Mouse (Mus musculus) MEL (cell line): ENCODE results near the gene Tm9sf1. TPM values are rescaled to one million over a fixed set of nuclear protein-coding genes. Genes with fewer than 3 reads are reported as not detected.

Experiments used
- DNase-seq: peaks from one replicate; pipeline ENCODE4 v3.0.0; 2011; ENCODE audit warnings: low read depth, low spot score
- H3K27ac ChIP-seq: 2 replicates; pipeline ENCODE4 v1.5.1; 2012; ENCODE audit warnings: low read depth, mild to moderate bottlenecking, control low read depth, low read length, moderate library complexity; ENCODE audit not compliant: control insufficient read depth
- H3K27me3 ChIP-seq, 2 experiments: fragments of 150-350 bp in 1 of 2; sonication (generic) in 1 of 2; 2 replicates each; pipeline ENCODE4 v1.6.1; 2012; ENCODE audit warnings: low read length in 2 of 2, mild to moderate bottlenecking in 2 of 2, improper control_type of control experiment in 1 of 2, moderate library complexity in 1 of 2; ENCODE audit not compliant: insufficient read depth in 2 of 2, control insufficient read depth in 1 of 2
- H3K36me3 ChIP-seq, 2 experiments: 2 replicates each; pipeline ENCODE4 v1.6.1; 2012 to 2014; ENCODE audit warnings: low read length in 2 of 2, improper control_type of control experiment in 1 of 2, inconsistent platforms in 1 of 2, mild to moderate bottlenecking in 1 of 2; ENCODE audit not compliant: insufficient read depth in 2 of 2, control insufficient read depth in 1 of 2
- H3K4me1 ChIP-seq, 2 experiments: fragments of 150-350 bp in 1 of 2; sonication (generic) in 1 of 2; 2 replicates each; pipeline ENCODE4 v1.6.1; 2012; ENCODE audit warnings: low read length in 2 of 2, improper control_type of control experiment in 1 of 2, mild to moderate bottlenecking in 1 of 2; ENCODE audit not compliant: insufficient read depth in 2 of 2, control insufficient read depth in 1 of 2
- H3K4me3 ChIP-seq, 2 experiments: fragments of 150-350 bp in 1 of 2; sonication (generic) in 1 of 2; 2 replicates each; pipeline ENCODE4 v1.5.1; 2012; ENCODE audit warnings: low read depth in 2 of 2, low read length in 2 of 2, mild to moderate bottlenecking in 2 of 2, moderate library complexity in 2 of 2, control low read depth in 1 of 2, improper control_type of control experiment in 1 of 2; ENCODE audit not compliant: control insufficient read depth in 1 of 2, insufficient read depth in 1 of 2
- H3K79me2 ChIP-seq: 2 replicates; pipeline ENCODE4 v1.6.1; 2012; ENCODE audit warnings: mild to moderate bottlenecking, low read length, moderate library complexity; ENCODE audit not compliant: control insufficient read depth, poor library complexity, insufficient read depth
- H3K9ac ChIP-seq: 2 replicates; pipeline ENCODE4 v1.6.1; 2012; ENCODE audit warnings: low read depth, mild to moderate bottlenecking, control low read depth, low read length, moderate library complexity; ENCODE audit not compliant: control insufficient read depth, poor library complexity, severe bottlenecking
- H3K9me3 ChIP-seq: fragments of 150-350 bp; sonication (generic); replicated peaks from 2 replicates; pipeline ENCODE4 v1.6.1; 2012; ENCODE audit warnings: mild to moderate bottlenecking, low read length, improper control_type of control experiment, moderate library complexity; ENCODE audit not compliant: insufficient read depth
- BHLHE40 ChIP-seq: IDR thresholded peaks from 2 replicates; pipeline ENCODE4 v1.6.1; 2012; ENCODE audit warnings: low read depth, mild to moderate bottlenecking, inconsistent platforms, low read length, improper control_type of control experiment, borderline replicate concordance
- CHD1 ChIP-seq: IDR thresholded peaks from 2 replicates; pipeline ENCODE4 v1.6.1; 2012; ENCODE audit warnings: low read depth, mild to moderate bottlenecking, inconsistent platforms, low read length, improper control_type of control experiment
- CHD2 ChIP-seq: IDR thresholded peaks from 2 replicates; pipeline ENCODE4 v1.6.1; 2011; ENCODE audit warnings: low read length, improper control_type of control experiment
- CTCF ChIP-seq, 3 experiments: IDR thresholded peaks in 2 of 3; conservative IDR thresholded peaks in 1 of 3; 2 replicates each; pipeline ENCODE4 v1.5.1; 2011 to 2012; ENCODE audit warnings: low read length in 3 of 3, low read depth in 2 of 3, mild to moderate bottlenecking in 2 of 3, improper control_type of control experiment in 1 of 3, inconsistent platforms in 1 of 3, mixed read lengths in 1 of 3, moderate library complexity in 1 of 3; ENCODE audit not compliant: control insufficient read depth in 1 of 3, insufficient read depth in 1 of 3, poor library complexity in 1 of 3, severe bottlenecking in 1 of 3
- ETS1 ChIP-seq: IDR thresholded peaks from 2 replicates; pipeline ENCODE4 v1.6.1; 2012; ENCODE audit warnings: low read depth, mild to moderate bottlenecking, inconsistent platforms, low read length, improper control_type of control experiment, moderate library complexity
- GABPA ChIP-seq: IDR thresholded peaks from 2 replicates; pipeline ENCODE4 v1.6.1; 2012; ENCODE audit warnings: low read depth, mild to moderate bottlenecking, inconsistent platforms, low read length, improper control_type of control experiment, moderate library complexity
- HCFC1 ChIP-seq: IDR thresholded peaks from 2 replicates; pipeline ENCODE4 v1.6.1; 2012; ENCODE audit warnings: low read depth, mild to moderate bottlenecking, inconsistent platforms, low read length, improper control_type of control experiment, moderate library complexity
- MAFK ChIP-seq: IDR thresholded peaks from 2 replicates; pipeline ENCODE4 v1.6.1; 2011; ENCODE audit warnings: low read depth, mild to moderate bottlenecking, low read length, improper control_type of control experiment, borderline replicate concordance
- MAZ ChIP-seq: IDR thresholded peaks from 2 replicates; pipeline ENCODE4 v1.6.1; 2012; ENCODE audit warnings: low read depth, mild to moderate bottlenecking, inconsistent platforms, low read length, improper control_type of control experiment
- MXI1 ChIP-seq: IDR thresholded peaks from 2 replicates; pipeline ENCODE4 v1.6.1; 2011; ENCODE audit warnings: mild to moderate bottlenecking, low read depth, low read length, improper control_type of control experiment
- NELFE ChIP-seq: IDR thresholded peaks from 2 replicates; pipeline ENCODE4 v1.6.1; 2011; ENCODE audit warnings: low read depth, low read length, improper control_type of control experiment
- NRF1 ChIP-seq: IDR thresholded peaks from 2 replicates; pipeline ENCODE4 v1.6.1; 2014; ENCODE audit warnings: low read depth, mild to moderate bottlenecking, inconsistent platforms, low read length, improper control_type of control experiment, moderate library complexity; ENCODE audit not compliant: poor library complexity, insufficient read depth, severe bottlenecking
- POLR2AphosphoS5 ChIP-seq: IDR thresholded peaks from 2 replicates; pipeline ENCODE4 v1.6.1; 2012; ENCODE audit warnings: low read depth, borderline replicate concordance, mild to moderate bottlenecking, inconsistent platforms, low read length, moderate library complexity, mixed read lengths
- RAD21 ChIP-seq: IDR thresholded peaks from 2 replicates; pipeline ENCODE4 v1.6.1; 2011; ENCODE audit warnings: mild to moderate bottlenecking, low read depth, low read length, improper control_type of control experiment
- SIN3A ChIP-seq: IDR thresholded peaks from 2 replicates; pipeline ENCODE4 v1.6.1; 2012; ENCODE audit warnings: low read length, improper control_type of control experiment, inconsistent platforms
- TAL1 ChIP-seq: IDR thresholded peaks from 2 replicates; pipeline ENCODE4 v1.6.1; 2012; ENCODE audit warnings: mild to moderate bottlenecking, inconsistent platforms, low read length, moderate library complexity, mixed read lengths
- TBP ChIP-seq: IDR thresholded peaks from 2 replicates; pipeline ENCODE4 v1.8.0; 2011; ENCODE audit warnings: low read depth, low read length, improper control_type of control experiment
- ZKSCAN1 ChIP-seq: IDR thresholded peaks from 2 replicates; pipeline ENCODE4 v1.6.1; 2012; ENCODE audit warnings: low read depth, mild to moderate bottlenecking, inconsistent platforms, low read length, improper control_type of control experiment, moderate library complexity
- polyA plus RNA-seq, 2 experiments: library from polyadenylated mRNA; stranded (reverse) in 1 of 2; unstranded in 1 of 2; fragments of >175 nt in 1 of 2; fragments of >200 nt in 1 of 2; gene quantifications; 2 replicates each; pipeline versions ENCODE4 v1.2.1 to v1.2.4; 2012; ENCODE audit warnings: low replicate concordance in 2 of 2, low read depth in 1 of 2; ENCODE audit not compliant: insufficient read length in 2 of 2, insufficient read depth in 1 of 2, missing spikeins in 1 of 2
- total RNA-seq: library from RNA; depleted of rRNA; stranded (reverse); fragments of 300-350 nt; gene quantifications from 2 replicates; pipeline ENCODE4 v1.2.3, GENCODE M21; 2012

Tm9sf1 gene
- total and polyA plus RNA-seq, 3 experiments = 60.5 to 80.1 TPM; not detected in 1

DNA sequence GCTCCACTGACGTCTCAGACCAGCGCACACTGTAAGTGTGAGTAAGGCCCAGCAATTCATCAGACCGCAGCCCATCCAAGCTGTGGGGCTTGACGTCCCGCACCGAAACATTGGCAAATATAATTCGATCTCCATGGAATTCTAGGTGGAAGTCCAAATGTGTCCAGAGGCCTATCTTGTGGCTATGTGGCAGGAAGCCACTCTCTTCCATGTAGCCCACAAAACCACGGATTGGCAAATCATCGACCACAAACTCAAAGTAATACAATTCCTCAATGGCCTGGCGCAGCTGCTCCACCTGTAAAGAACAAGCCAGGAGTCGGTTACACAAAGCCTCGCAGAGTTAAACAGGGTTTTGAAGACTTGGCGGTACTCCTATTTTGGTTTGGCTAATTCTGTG, 2.3 kb downstream of the Tm9sf1 start:
- H3K36me3 ChIP-seq = peaks cover 4 to 15% of the 10 kb centered on the region in 2 experiments

DNA sequence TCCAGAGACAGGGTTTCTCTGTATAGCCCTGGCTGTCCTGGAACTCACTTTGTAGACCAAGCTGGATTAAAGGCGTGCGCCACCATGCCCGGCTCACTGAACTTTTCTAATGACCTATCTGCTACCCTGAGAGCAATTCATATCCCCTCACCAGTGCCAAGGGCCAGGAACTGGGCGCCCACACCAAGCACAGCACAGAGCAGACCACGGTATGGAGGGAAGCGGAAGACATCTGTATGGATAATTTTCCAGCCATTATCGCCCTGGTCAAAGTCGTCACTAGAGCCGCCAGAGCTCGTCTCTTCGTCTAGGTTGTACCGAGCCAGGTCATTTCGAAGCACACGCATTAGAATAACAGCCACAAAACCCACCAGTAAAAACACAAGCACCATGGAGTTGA, 2.8 kb downstream of the Tm9sf1 start:
- TF ChIP-seq BHLHE40 = no peak
- no peak for TF ChIP-seq HCFC1
- no peak for TF ChIP-seq CHD2
- no peak for TF ChIP-seq NRF1
- TF ChIP-seq GABPA = no peak
- TF ChIP-seq MXI1 = no peak
- TF ChIP-seq CTCF (IDR thresholded peaks at IDR 0.05 in 2 of 3, conservative IDR thresholded peaks at IDR 0.05 in 1 of 3; ENCODE audit: control insufficient read depth in 1 of 3, insufficient read depth in 1 of 3, low read depth in 2 of 3, low read length in 3 of 3, poor library complexity in 1 of 3, severe bottlenecking in 1 of 3) = no peak
- H3K4me3 ChIP-seq = no peak overlapping the region
- H3K36me3 ChIP-seq = peaks cover 4 to 17% of the 10 kb centered on the region in 2 experiments
- H3K27ac ChIP-seq = no peak overlapping the region
- no peaks in the 10 kb centered on the region for H3K27me3 ChIP-seq
- peaks cover 0 to 14% of the 10 kb centered on the region in 2 experiments; a peak in 2 of 4 replicates for H3K4me1 ChIP-seq
- no peaks in the 10 kb centered on the region for H3K9me3 ChIP-seq
- no peak for DNase-seq
- H3K9ac ChIP-seq = no peak overlapping the region
- H3K79me2 ChIP-seq = peaks cover 42% of the 10 kb centered on the region

More for the DNA sequence above, 2.3 kb downstream of the Tm9sf1 start:
- no peaks in the 10 kb centered on the region for H3K9me3 ChIP-seq
- H3K4me1 ChIP-seq = peaks cover 0 to 14% of the 10 kb centered on the region in 2 experiments; a peak in 2 of 4 replicates
- no peak overlapping the region for H3K9ac ChIP-seq
- peaks cover 42% of the 10 kb centered on the region for H3K79me2 ChIP-seq
- TF ChIP-seq TBP (no peak), SIN3A (no peak), BHLHE40 (no peak), CHD2 (no peak), NELFE (no peak), ETS1 (no peak), GABPA (no peak), MAZ (no peak), RAD21 (no peak), MXI1 (no peak), HCFC1 (no peak)
- TF ChIP-seq, all 39 proteins: peak for 0
- no peaks in the 10 kb centered on the region for H3K27me3 ChIP-seq
- H3K27ac ChIP-seq = no peak overlapping the region
- no peak for DNase-seq
- H3K4me3 ChIP-seq = no peak overlapping the region

DNA sequence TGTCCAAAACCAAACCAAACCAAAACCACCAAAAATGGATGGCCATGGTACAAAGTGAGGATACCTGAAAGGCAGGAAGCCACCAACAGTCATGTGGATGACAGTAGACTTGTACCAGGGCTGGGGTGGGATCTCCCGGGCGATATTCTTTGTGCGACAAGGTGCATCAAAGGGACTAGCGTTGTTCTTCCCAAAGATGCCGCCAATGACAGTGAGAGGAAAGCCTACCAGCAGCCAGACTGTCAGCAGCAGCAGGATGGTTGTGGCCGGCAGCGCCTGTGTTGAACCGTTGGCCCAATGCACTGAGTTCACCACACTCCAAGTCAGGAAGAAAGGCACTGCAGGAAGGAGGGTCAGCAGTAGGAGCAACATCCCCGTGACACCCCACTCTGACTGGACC, 5.8 kb downstream of the Tm9sf1 start, which contains the start of gene Gm49378:
Gene Gm49378, minus strand, starts transcription at position 101 of the 400 bp plus-strand sequence.
- Histone ChIP-seq H3K36me3 (peaks cover 4 to 9% of the 10 kb centered on the region in 2 experiments), H3K79me2 (peaks cover 30% of the 10 kb centered on the region), H3K9ac (no peak within 1 kb of the TSS), H3K9me3 (no peaks in the 10 kb centered on the region), H3K4me3 (no peak within 1 kb of the TSS), H3K27me3 (no peaks in the 10 kb centered on the region), H3K27ac (no peak within 1 kb of the TSS), H3K4me1 (peaks cover 0 to 6% of the 10 kb centered on the region in 2 experiments; a peak in 2 of 4 replicates)
- no peak for TF ChIP-seq SIN3A
- no peak for TF ChIP-seq POLR2AphosphoS5
- no peak for TF ChIP-seq ZKSCAN1
- TF ChIP-seq TAL1 = no peak
- TF ChIP-seq CHD2 = no peak
- TF ChIP-seq MAFK = no peak
- TF ChIP-seq HCFC1 = no peak
- TF ChIP-seq CHD1 = no peak
- TF ChIP-seq GABPA = no peak
- no peak for TF ChIP-seq NRF1
- TF ChIP-seq TBP = no peak
- no peak for DNase-seq
